Mouse (Mus musculus): ENCODE results near the gene Srsf10.
A peak's percentile ranks its signal among the peaks of the same experiment; 100 is the strongest.

Srsf10 gene

DNA sequence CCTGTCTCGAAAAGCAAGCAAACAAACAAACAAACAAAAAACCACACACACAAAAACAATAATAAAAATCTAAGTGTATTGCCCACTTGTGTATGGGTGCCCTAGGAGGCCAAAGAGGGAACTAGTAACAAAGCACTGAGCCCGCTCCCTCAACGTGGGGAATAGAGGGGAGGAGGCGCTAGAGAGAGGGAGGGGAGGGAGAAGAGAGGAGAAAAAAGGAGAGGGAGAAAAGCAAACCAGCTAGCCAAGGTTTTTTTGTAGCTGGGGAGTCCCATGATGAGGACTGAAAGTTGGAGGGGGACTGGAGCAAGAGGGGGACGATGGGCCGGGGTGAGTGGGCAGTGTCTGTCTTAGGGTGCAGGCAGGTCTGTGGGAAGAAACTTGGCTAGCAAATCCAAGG, 467 bp upstream of the Srsf10 start:
- peak in 1 of 2 experiments; percentile 38 for DNase-seq (ENCODE audit: low spot score in 2 of 2)

DNA sequence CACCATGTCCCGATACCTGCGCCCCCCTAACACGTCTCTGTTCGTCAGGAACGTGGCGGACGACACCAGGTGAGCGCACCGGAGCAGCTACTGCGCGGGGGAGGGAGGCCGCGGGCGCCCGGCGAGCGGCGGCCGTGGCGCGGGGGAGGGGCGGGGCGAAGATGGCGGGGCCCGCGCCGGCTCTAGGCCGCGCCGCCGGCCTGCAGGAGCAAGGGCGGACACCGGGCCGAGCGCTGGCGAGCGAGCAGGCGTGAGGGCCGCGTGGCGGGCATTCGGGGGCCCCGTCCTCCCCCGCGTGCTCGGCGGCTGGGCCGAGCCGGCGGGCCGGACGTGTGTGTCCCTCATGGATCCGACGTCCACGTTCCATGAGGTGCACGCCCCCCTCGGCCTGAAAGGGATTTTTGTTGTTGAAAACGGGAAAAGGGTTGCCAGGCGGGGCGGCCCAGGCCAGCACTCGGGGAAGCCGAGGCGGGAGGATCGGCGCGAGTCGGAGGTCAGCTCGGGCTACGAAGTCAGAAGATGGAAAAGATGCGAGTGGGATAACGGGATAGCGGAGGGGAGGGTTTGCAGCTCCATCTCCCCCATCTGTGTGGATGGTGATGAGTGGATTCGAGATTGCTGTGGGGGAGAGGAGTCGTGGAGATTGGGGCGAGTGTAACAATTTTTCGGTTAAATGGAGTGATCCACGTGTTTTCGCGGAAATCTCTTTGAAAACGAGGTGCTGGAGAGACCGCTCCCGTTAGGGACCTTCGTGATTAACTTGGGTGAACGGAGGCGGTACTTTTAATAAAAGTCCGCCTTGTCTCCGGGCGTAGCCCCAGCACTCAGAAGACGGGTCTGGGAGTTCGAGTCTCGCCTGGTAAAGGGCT, 910 bp downstream of the Srsf10 start:
- peak; percentile 40 to 53 for DNase-seq (ENCODE audit: low spot score in 2 of 2)

DNA sequence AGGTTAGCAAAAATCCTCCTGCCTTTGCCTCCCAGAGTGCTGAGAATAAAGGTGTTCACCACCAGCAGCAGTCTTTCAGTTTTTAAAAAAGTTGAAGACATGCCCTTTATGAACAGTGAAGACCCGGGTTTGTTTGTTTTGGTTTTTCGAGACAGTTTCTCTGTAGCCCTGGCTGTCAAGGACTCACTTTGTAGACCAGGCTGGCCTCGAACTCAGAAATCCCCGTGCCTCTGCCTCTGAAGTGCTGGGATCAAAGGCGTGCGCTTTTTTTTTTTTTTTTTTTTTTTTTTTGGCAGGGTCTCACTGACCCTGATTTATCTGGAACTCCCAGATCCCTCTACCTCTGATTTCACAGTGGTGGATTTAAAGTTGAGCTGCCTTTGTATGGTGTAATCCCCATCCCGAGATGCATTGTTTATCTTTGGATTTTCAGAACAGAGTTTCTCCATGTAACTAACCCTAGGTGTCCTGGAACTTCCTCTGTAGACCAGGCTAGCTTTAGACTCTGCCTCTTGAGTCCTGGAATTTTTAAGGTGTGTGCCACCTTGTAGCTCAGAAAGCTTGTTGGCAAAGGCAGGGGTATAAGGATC, 2.1 kb downstream of the Srsf10 start:
- no peak for DNase-seq (ENCODE audit: low spot score in 2 of 2)

DNA sequence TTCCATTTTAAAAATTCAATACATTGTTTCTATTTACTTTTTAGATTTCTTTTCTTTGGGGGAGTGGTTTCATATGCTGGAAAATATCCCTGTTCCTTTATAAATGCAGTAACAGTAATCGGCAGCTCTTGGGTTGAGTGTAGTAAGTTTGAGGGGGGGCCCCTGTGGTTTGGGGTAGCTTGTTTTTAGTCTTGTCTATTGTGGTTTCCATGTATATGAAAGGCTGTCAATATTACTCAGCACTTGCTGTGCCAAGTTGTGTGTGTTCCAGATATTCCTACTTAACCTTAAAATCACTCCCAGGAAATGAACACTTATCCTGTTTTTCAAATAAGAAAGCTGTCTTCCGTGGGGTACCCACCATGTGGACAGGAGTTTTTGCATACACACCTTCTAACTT, 13.4 kb downstream of the Srsf10 start:
- DNase-seq (ENCODE audit: low spot score in 2 of 2): no peak

DNA sequence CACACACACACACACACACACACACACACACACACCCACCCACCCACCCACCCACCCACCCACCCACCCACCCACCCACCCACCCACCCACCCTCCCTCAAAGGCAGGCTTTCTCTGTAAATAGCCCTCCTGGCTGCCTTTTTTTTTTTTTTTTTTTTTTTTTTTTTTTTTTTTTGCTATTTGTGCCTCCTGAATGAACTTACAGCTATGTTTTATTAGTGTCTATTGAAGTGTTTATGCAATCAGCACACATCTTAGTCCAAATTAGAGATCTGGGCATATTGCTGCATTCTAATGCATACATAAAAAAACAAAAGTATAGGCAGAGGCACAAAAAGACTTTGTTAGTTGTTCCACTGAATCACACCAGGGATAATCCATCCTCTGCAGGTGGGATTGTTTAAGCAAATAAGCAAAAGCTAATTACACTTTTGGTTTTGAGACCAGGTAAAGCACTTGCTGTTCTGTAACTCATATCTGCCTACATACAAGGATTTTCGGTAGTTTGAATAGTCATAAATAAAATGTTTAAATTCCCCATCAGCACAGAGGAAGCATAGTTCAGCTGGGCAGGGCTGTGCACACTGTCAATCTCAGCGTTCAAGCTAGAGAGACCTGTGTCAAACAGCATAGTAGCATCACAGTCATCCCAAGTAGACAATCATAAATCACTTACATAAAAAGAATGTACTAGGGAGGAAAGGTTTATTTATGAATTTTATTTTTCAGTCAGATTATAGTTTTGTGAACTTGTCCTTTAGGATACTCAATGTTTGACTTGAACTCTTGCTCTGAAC, 14.9 kb downstream of the Srsf10 start:
- DNase-seq (ENCODE audit: low spot score in 2 of 2): no peak

DNA sequence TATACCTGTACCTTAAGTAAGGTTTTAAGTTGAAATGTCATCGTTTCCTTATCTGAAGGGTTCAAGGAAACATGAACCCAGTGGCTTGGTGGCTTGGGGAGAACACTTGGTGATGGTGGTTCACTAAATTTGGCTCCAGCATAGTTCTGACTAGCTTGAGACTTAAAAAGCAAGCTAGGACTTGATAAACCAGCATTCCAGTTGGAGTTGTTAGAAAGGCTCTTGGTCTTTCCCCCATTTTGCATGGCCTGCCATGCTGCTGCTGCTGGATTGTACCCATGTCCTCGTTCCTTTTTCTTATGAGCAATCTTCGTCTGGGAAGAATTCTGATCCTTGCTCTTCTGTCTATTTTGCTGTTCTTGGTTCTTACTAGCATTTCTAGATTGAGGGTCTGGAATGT, 16.5 kb downstream of the Srsf10 start:
- no peak for DNase-seq (ENCODE audit: low spot score in 2 of 2)

DNA sequence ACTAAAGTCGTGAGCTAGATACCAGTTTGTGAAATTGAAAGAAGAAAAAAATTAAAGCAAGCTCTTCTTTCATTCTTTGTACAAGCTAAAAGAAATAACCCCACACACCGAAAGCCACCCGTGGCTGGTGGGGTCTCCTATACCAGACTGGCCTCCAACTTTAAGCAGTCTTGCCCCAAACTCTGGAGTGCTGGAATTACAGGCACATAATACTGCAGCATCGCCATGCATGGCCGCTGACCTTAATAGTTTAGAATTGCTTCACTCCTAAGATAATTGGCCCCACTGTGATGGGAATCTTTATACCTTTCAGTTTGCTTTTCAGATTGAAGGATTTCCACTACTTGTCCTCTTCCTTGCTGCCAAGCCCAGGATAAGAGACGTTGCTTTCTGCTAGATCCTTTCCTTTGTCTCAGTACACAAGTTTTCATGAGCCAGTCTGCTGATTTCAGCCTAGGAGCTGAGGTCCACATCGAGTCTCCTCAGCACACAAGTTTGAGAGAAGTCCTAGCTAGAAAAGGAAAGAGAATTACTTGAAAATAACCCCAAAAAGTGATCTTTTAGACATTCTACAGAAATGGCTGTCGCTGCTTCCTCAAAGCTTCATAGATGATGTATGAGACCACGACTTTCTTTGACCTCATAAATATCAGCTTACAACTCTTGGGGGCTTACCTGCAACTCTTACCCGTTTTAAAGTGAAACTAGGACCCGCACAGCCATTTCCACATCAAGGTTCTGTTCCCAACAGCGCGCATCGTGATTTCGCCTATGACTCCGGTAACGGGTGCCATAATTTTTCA, 17.2 kb downstream of the Srsf10 start:
- DNase-seq (ENCODE audit: low spot score in 2 of 2): no peak

DNA sequence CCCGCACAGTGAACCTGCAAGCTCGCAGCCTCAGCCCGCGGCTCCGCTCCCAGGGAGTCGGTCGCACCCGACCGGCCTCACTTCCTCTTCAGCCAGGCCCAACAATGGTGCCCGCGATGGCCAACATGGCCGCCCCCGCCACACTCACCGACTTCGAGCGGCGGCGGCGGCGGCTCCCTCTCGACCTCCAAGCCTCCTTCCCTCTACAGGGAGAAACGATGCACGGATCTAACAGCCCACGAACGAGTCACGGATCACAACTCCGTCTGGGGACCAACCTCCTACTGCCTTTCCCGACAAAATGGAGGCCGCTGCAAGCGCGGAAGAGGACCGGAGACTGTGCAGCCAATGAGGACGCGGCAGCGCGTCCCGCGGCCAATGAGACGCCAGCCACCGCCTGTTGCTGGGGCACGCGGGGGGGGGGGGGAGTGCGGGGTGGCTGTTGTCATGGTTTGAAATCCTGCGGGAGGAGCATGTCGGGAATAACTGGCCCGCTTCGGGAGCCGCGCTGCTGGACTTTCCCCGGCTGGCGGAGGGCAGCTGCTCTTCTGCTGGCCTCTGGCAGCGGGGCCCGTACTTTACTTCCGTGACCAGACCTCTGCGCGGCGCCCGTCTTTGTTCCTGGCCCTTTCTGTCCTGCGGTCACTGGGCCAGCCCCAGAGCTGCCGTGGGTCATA, 18.1 kb downstream of the Srsf10 start, which contains the start of gene Pnrc2:
Gene Pnrc2 (minus strand): TSS at position 325 of the 677 bp plus-strand sequence.
- peak; percentile 90 to 91 for DNase-seq (ENCODE audit: low spot score in 2 of 2)

DNA sequence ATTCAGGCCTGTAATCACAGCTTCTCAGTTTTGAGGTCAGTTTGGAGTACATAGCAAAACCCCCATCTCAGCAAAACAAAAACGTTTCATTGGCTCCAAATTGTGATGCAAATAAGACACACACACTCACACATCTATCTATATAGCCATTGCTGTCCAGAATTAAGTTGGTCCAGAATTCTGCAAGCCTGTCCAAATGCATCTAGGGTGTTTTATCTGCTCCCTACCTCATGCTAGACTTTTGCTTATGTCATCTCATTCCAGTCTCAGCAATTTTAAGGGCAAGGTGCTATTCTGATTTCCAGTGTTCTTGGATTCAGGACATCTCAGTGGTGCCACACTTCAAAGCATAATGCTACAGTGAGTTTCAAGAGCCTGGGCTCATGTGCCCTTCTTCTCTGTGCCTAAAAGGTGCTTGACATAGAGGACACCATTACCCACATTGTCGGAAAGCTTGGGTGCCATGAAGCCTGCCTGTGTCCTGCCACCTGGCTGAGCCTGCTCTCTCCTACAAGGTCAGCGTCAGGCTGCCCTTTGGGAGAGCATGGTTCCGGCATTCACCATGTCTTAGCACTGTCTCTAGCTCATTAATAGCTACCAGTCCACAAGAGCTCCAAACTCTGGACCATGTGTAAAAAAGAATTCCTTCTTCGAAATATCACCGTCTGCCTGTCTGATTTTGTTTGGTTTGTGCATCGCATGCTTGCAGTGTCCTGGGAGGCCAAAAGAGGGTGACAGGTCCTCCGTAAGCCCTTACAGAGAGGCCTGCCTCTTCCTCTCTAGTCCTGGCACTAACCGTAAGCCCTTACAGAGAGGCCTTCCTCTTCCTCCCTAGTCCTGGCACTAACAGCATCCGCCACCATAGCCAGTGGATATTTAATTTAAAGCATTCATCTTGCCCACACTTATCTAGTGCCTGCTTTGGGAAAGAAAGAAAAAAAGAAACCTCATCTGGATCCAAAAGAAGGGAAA, 19.3 kb downstream of the Srsf10 start:
- peak; percentile 42 to 45 for DNase-seq (ENCODE audit: low spot score in 2 of 2)

DNA sequence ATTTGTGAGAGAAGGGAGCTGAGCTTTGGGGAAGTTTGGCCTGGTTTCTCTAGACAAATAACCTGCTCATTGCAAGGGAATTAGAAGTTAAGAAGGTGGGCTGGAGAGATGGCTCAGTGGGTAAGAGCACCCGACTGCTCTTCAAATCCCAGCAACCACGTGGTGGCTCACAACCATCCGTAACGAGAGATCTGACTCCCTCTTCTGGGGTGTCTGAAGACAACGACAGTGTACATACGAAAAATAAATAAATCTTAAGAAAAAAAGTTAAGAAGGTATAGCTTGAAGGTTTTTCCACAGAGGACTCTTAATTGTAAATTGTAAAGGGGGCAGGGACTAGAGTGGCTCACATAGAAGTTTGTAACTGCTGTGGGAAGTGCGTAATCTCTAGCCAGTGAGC, 20.0 kb downstream of the Srsf10 start:
- peak; percentile 46 to 47 for DNase-seq (ENCODE audit: low spot score in 2 of 2)

DNA sequence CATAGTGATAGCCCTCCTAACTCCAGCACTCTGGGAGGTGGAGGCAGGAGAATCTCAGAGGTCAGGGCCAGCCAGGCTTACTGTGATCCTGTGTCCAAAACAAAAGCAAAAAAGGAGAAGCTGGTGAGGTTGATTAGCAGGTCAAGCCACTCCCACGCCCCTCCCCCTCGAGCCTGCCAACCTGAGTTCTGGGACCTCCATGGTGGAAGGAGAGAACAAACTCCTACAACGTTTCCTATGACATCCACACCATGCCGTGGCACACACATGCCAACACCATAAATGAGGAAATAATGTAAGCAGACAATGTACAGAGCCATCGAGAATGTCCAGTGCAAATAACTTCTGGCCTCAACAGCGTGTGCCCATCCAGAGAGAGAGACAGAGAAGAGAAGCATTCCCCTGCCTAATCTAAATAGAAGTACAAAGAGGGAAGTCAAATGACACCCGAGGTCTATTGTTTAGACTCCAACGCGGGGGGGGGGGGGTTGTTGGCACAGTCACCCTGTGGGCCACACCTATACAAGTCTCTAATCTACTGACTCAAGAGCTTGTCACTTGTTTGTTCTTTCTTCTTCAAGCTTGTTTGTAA, 20.5 kb downstream of the Srsf10 start:
- peak; percentile 78 to 84 for DNase-seq (ENCODE audit: low spot score in 2 of 2)

DNA sequence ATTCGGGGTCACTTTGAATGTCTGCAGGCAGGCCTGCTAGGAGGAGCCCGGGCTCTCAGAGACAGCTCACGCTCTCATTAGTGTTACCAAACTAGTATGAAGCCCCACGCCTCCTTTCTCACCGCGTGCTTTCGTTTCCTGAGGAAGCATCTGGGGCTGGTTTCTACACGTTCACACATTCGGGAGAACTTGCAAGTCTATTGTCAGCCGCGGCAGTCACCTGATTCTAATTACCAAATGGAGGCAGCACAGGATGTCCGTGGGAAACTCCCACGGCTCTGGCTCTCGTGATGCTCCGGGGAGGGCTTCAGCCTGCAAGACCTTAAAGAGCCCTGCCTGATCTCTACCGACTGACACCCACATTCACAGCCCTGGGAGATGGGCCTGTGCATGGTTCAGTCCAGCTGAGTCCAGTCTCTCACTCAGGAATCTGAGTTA, 21.1 kb downstream of the Srsf10 start:
- peak; percentile 94 to 96 for DNase-seq (ENCODE audit: low spot score in 2 of 2)

DNA sequence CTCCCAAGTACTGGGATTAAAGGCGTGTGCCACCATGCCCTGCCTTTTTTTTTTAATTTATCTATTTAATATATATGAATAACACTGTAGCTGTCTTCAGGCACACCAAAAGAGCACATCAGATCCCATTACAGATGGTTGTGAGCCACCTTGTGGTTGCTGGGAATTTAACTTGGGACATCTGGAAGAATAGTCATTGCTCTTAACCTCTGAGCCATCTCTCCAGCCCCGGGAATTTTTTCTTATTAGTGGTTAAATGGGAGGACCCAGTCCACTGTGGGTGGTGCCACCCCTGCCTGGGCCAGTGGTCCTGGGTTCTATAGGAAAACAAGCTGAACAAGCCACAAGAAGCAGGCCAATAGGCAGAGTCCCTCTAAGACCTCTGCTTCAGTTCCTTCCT, 22.2 kb downstream of the Srsf10 start:
- no peak for DNase-seq (ENCODE audit: low spot score in 2 of 2)

DNA sequence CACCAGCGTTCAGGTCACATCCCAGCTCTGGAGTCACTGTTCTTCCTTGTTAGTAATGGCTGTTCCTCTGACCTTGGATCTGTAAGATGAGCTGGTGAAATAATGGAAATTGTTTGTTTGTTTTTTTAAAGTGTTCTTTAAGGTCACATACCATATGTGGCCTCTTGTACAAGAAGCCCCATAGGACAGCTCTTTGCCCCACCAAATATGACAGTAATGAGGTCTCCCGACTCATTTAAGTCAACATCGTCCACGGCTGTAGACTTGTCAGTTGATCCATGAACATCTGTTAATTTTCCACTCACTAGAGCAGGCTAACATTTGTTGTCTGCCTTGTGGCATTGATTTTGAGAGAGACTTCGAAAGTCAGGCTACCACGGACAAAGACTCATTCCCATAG, 23.5 kb downstream of the Srsf10 start:
- DNase-seq (ENCODE audit: low spot score in 2 of 2): no peak

DNA sequence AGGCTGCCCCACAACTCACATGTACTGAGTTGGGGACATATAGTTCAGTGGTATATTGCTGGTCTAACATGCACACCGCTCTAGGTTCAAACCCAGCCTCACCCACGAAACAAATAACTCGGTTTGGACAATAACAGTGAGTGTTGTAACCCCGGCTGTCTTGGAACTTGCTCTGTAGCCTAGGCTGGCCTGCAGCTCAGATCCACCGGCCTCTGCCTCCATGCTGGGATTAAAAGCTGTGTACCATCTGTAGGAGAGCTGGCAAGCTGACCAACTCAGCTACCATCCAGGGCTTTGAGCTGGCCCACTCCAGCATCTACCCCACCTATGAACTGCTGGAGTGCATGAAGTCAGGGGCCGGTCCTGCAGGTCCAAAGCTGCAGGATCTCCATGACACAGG, 24.5 kb downstream of the Srsf10 start:
- no peak for DNase-seq (ENCODE audit: low spot score in 2 of 2)

DNA sequence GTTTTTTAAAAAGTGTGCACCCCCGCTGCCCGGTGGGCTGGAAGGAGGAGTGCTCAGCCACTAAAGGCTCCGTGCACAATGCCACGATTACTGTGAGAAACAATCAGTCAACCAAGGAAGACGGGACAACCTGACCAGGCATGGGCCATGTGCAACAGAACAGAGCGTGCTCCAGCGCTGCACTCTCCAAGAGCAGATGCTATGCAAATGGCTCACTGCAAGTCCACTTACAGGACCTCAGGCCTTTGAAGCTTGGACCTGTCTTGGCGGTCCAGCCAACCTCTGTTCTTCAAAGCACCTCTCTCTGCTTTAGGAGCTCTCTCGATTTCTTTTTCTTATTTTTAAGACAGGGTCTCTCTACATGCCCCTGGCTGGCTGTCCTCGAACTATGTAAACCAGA, 25.0 kb downstream of the Srsf10 start:
- DNase-seq (ENCODE audit: low spot score in 2 of 2): no peak

DNA sequence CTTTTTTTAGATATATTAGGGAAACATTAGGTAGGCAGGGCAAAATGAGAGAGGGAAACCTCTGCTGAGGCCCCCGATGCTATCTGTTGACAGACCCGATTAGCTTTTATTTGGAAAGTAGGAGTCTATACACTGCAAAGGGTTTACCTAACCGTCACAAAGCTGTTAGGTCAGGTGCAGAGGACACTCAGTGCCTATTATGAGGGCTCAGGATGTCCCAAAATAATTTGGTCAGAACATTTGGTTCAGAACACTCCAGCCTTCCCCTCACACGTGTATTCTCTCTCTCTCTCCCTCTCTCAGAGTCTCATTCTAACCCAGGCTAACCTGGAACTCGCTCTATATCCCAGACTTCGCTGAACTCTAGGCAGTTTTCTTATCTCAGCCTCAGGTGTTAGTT, 26.5 kb downstream of the Srsf10 start:
- no peak for DNase-seq (ENCODE audit: low spot score in 2 of 2)

DNA sequence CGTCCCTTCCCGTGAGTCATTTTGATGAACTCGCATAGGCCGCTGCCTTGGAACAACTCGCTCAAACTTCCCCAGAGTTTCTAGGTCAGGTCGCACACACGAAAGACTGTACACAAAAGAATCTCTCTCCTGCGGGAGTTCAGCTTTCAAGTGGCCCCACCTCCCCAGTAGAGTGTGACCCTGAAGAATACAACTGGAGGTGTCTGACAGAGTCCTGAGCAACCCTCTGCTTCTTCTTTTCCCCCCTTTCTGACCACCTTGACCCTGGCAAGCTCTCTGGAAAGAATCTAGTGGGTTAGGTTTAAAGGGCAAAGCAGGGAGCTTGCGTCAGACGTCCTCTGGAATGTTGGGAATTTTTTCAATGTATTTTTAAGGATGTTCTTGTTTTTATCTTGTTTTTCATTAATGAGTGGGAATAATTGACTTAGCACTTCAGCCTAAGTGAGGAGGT, 27.9 kb downstream of the Srsf10 start:
- no peak for DNase-seq (ENCODE audit: low spot score in 2 of 2)

DNA sequence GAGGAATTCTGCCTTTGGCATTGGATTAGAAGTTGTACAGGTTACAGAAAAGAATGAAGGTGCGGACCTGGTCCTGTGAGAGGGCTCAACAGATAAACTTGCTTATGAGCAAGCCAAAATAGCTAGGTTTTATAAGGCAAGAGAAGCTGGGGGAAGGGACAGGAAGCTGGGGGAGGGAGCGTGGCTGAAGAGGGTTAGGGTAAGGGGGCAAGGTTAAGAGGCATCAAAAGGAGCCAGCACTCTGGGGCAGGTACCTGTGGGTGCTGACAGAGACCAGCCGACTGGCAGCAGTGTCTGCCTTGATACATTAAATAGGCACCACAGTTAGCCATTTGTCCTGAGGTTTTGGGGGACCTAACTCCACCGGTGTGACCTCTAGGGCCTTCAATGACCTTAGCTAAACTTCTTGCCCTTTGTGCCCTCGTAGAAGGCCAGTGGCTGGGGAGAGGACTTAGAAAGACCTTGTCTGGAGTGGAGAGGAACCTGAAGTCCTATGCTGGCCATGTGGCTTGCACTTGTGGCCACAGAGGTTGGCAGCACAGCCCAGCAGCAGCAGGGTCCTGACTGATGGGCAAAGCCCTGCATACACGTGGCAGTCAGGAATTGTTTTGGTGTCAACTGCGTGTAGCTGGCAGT, 28.5 kb downstream of the Srsf10 start:
- DNase-seq (ENCODE audit: low spot score in 2 of 2): no peak
